Mouse (Mus musculus) lung, postnatal 10 days (tissue): ENCODE measurements around the gene Cnrip1.

Source experiments
- DNase-seq: peaks from one replicate; pipeline ENCODE4 v3.0.0; 2021

The Cnrip1 gene

GRCm38 (mm10) chr11:17112419-17113090, 61.2 kb downstream of the Cnrip1 start:
- DNase-seq = no peak

- no peak for DNase-seq
These were observed 75.0 kb downstream of the Cnrip1 start for GRCm38 (mm10) chr11:17126418-17126817.
